Mouse (Mus musculus) forebrain, postnatal 0 days (tissue): ENCODE measurements around the gene Pink1. TPM values are rescaled to one million over a fixed set of nuclear protein-coding genes. Genes with fewer than 3 reads are reported as not detected.
A peak's percentile ranks its signal among the peaks of the same experiment; 100 is the strongest.

ENCODE experiments used
- ATAC-seq: fragments of 200-750 bp; cut with Nextera tagmentation; 2 replicates; pipeline ENCODE4 v1.8.0; 2017; ENCODE audit warnings: mild to moderate bottlenecking, moderate library complexity
- DNase-seq: peaks from one replicate; pipeline ENCODE4 v3.0.0-alpha.2; 2015
- H3K27ac ChIP-seq: fragments of 300-500 bp; sonication (generic); 2 replicates; pipeline ENCODE4 v1.5.1; 2014; ENCODE audit warnings: low read depth, mild to moderate bottlenecking, antibody characterized with exemption, low read length, moderate library complexity, mixed read lengths
- H3K27me3 ChIP-seq: fragments of 300-500 bp; sonication (generic); 2 replicates; pipeline ENCODE4 v1.6.1; 2014; ENCODE audit warnings: mild to moderate bottlenecking, low read length, mixed read lengths; ENCODE audit not compliant: insufficient read depth
- H3K36me3 ChIP-seq: fragments of 300-500 bp; sonication (generic); 2 replicates; pipeline ENCODE4 v1.6.1; 2014; ENCODE audit warnings: mild to moderate bottlenecking, moderate library complexity; ENCODE audit not compliant: insufficient read depth
- H3K4me1 ChIP-seq: fragments of 300-500 bp; sonication (generic); 2 replicates; pipeline ENCODE4 v1.6.1; 2014; ENCODE audit warnings: antibody characterized with exemption; ENCODE audit not compliant: insufficient read depth
- H3K4me2 ChIP-seq: fragments of 300-500 bp; sonication (generic); 2 replicates; pipeline ENCODE4 v1.6.1; 2014; ENCODE audit warnings: low read depth, mild to moderate bottlenecking, moderate library complexity
- H3K4me3 ChIP-seq: fragments of 300-500 bp; sonication (generic); 2 replicates; pipeline ENCODE4 v1.5.1; 2014; ENCODE audit warnings: low read depth, low read length, mixed read lengths
- H3K9ac ChIP-seq: fragments of 300-500 bp; sonication (generic); 2 replicates; pipeline ENCODE4 v1.6.1; 2014; ENCODE audit warnings: mild to moderate bottlenecking
- H3K9me3 ChIP-seq: fragments of 300-500 bp; sonication (generic); 2 replicates; pipeline ENCODE4 v1.6.1; 2016; ENCODE audit warnings: low read length
- CTCF ChIP-seq: sonication (generic); IDR thresholded peaks from 2 replicates; pipeline ENCODE4 v1.5.1; 2016; ENCODE audit warnings: antibody characterized with exemption, control low read depth, low read depth
- WGBS: fragments of 180-500 bp; shearing (Covaris S2); extraction: QIAGEN DNeasy Blood & Tissue Kit; methylation state at CpG from one replicate; pipeline ENCODE4 v1.1.7; 2014; 5-methylcytosine and 5-hydroxymethylcytosine counted together
- polyA plus RNA-seq: library from polyadenylated mRNA; unstranded; fragments of >200 nt; fragmentation: Nextera tagmentation; extraction: Ambion mirVana; gene quantifications from 2 replicates; pipeline ENCODE4 v1.2.1, GENCODE M21; 2015
- total RNA-seq: library from RNA; depleted of rRNA; stranded (reverse); fragments of >200 nt; gene quantifications from 2 replicates; pipeline ENCODE4 v1.2.3, GENCODE M21; 2014

Pink1 gene
- total and polyA plus RNA-seq, 2 experiments from 2014 or later = 152 to 224 TPM

GRCm38 (mm10) chr4:138307025-138307424 is 19.1 kb downstream of the Pink1 start:
- Histone ChIP-seq H3K27ac (no peak overlapping the region), H3K9ac (no peak overlapping the region), H3K4me1 (peaks cover 12% of the 10 kb centered on the region), H3K4me2 (no peak overlapping the region), H3K4me3 (no peak overlapping the region), H3K9me3 (no peaks in the 10 kb centered on the region), H3K27me3 (no peaks in the 10 kb centered on the region), H3K36me3 (peaks cover 38% of the 10 kb centered on the region)
- no peak for DNase-seq
- WGBS = 54% methylated on average over 3 of the region's 3 CpGs
- no peak for ATAC-seq
- TF ChIP-seq CTCF = no peak

- Histone ChIP-seq H3K27me3 (no peaks in the 10 kb centered on the region), H3K4me1 (peaks cover 12% of the 10 kb centered on the region), H3K9ac (peak within 1 kb of the TSS; percentile 88), H3K9me3 (no peaks in the 10 kb centered on the region), H3K4me3 (peak within 1 kb of the TSS; percentile 84), H3K36me3 (peaks cover 16% of the 10 kb centered on the region), H3K4me2 (peak within 1 kb of the TSS; percentile 66), H3K27ac (peak within 1 kb of the TSS; percentile 79)
- 0 out of 2 replicates have a peak, but pooled peaks have one; percentile 2 for TF ChIP-seq CTCF
- peak; percentile 100 for DNase-seq
- ATAC-seq = peak; percentile 98
- under 1% methylated on average over 61 of the region's 64 CpGs for WGBS
Observed at GRCm38 (mm10) chr4:138304340-138305104, 21.6 kb downstream of the Pink1 start, which contains the start of gene Ddost. Gene Ddost (plus strand): TSS chr4:138304730.

- ATAC-seq (no peak), DNase-seq (no peak)
- Histone ChIP-seq H3K36me3 (peaks cover 8% of the 10 kb centered on the region), H3K27me3 (no peaks in the 10 kb centered on the region), H3K4me2 (peak overlapping the region; percentile 66), H3K4me3 (peak overlapping the region; percentile 84), H3K9me3 (no peaks in the 10 kb centered on the region), H3K9ac (peak overlapping the region; percentile 47; the same call in 1 of the 2 replicates), H3K27ac (no peak overlapping the region), H3K4me1 (peaks cover 12% of the 10 kb centered on the region)
- WGBS = 14% methylated on average over 18 of the region's 18 CpGs
- TF ChIP-seq CTCF = no peak
Observed at GRCm38 (mm10) chr4:138303742-138304141, 22.4 kb downstream of the Pink1 start.

GRCm38 (mm10) chr4:138303011-138303410 is 23.1 kb downstream of the Pink1 start:
- Histone ChIP-seq H3K4me1 (peaks cover 12% of the 10 kb centered on the region), H3K27me3 (no peaks in the 10 kb centered on the region), H3K4me3 (no peak overlapping the region), H3K9me3 (no peaks in the 10 kb centered on the region), H3K36me3 (peaks cover 7% of the 10 kb centered on the region; the same call in 1 of the 2 replicates), H3K27ac (no peak overlapping the region), H3K9ac (no peak overlapping the region), H3K4me2 (no peak overlapping the region)
- 92% methylated on average over 3 of the region's 3 CpGs for WGBS
- TF ChIP-seq CTCF = no peak
- DNase-seq (no peak), ATAC-seq (no peak)

GRCm38 (mm10) chr4:138301271-138301780 is 24.8 kb downstream of the Pink1 start:
- no peak for DNase-seq
- no peak overlapping the region for H3K4me3 ChIP-seq
- no peaks in the 10 kb centered on the region for H3K27me3 ChIP-seq
- H3K36me3 ChIP-seq = no peaks in the 10 kb centered on the region
- no peak overlapping the region for H3K4me2 ChIP-seq
- no peak overlapping the region for H3K27ac ChIP-seq
- H3K9me3 ChIP-seq = no peaks in the 10 kb centered on the region
- H3K9ac ChIP-seq = no peak overlapping the region
- TF ChIP-seq CTCF = no peak
- H3K4me1 ChIP-seq = peaks cover 12% of the 10 kb centered on the region
- 89% methylated on average over 10 of the region's 10 CpGs for WGBS
- no peak for ATAC-seq

GRCm38 (mm10) chr4:138293949-138294550 is 32.1 kb downstream of the Pink1 start:
- no peak for DNase-seq
- H3K4me3 ChIP-seq = no peak overlapping the region
- TF ChIP-seq CTCF = no peak
- WGBS = 59% methylated on average over 11 of the region's 14 CpGs
- H3K27me3 ChIP-seq = no peaks in the 10 kb centered on the region
- ATAC-seq = peak; percentile 72
- no peak overlapping the region for H3K9ac ChIP-seq
- H3K9me3 ChIP-seq = no peaks in the 10 kb centered on the region
- no peaks in the 10 kb centered on the region; the same call in 1 of the 2 replicates for H3K4me1 ChIP-seq
- no peaks in the 10 kb centered on the region for H3K36me3 ChIP-seq
- peak overlapping the region; percentile 78; the same call in 1 of the 2 replicates for H3K27ac ChIP-seq
- no peak overlapping the region for H3K4me2 ChIP-seq
